8 mouse cellular contexts compared by ENCODE assay signal in genomic region chr19:58627406-58628337, GRCm38 (mm10). TPM values are rescaled to one million over a fixed set of nuclear protein-coding genes. Genes with fewer than 3 reads are reported as not detected.
A peak's percentile ranks its signal among the peaks of the same experiment; 100 is the strongest.
DNase-seq lines count a peak whose midpoint lies in the region; ATAC-seq and TF ChIP-seq lines count a peak whose summit lies in the region.

No protein-coding gene starts in this region.

- H3K4me3 ChIP-seq in forebrain, embryonic 14.5 days (ENCODE audit: low read depth, low read length) = no peak overlapping the region
- no peak overlapping the region for H3K4me3 ChIP-seq in forebrain, embryonic 11.5 days (ENCODE audit: low read depth, low read length)
- no peak overlapping the region for H3K4me3 ChIP-seq in hindbrain, embryonic 16.5 days (ENCODE audit: low read length)
- 0 out of 2 replicates have a peak overlapping the region, but pooled peaks have one; percentile 13 for H3K4me3 ChIP-seq in lung, embryonic 16.5 days (ENCODE audit: low read length)
- no peak overlapping the region; the same call in 1 of the 2 replicates for H3K4me3 ChIP-seq in stomach, postnatal 0 days (ENCODE audit: low read depth, low read length)

- H3K9ac ChIP-seq in forebrain, embryonic 14.5 days (ENCODE audit: low read length) = no peak overlapping the region
- H3K9ac ChIP-seq in forebrain, embryonic 11.5 days (ENCODE audit: low read length) = no peak overlapping the region
- no peak overlapping the region for H3K9ac ChIP-seq in hindbrain, embryonic 16.5 days (ENCODE audit: low read depth, low read length)
- peak overlapping the region; percentile 39; the same call in 1 of the 2 replicates for H3K9ac ChIP-seq in lung, embryonic 16.5 days (ENCODE audit: low read length)
- no peak overlapping the region for H3K9ac ChIP-seq in stomach, postnatal 0 days (ENCODE audit: low read length)

- TF ChIP-seq CTCF in stomach, postnatal 0 days (IDR thresholded peaks at IDR 0.05; ENCODE audit: low read depth) = peak; percentile 73

- no peak for ATAC-seq in forebrain, embryonic 14.5 days
- ATAC-seq in forebrain, embryonic 11.5 days (replicated peaks; ENCODE audit: low FRiP score) = no peak
- ATAC-seq in hindbrain, embryonic 16.5 days = no peak
- ATAC-seq in lung, embryonic 16.5 days (ENCODE audit: low read depth) = peak; percentile 34; the same call in 1 of the 2 replicates
- ATAC-seq in stomach, postnatal 0 days (ENCODE audit: low FRiP score, low TSS enrichment) = 0 out of 2 replicates have a peak, but pooled peaks have one; percentile 6
- no peak; the same call in 1 of the 2 replicates for ATAC-seq in megakaryocyte-erythroid progenitor cell, adult 5-6 weeks (replicated peaks; ENCODE audit: low FRiP score, low TSS enrichment, poor library complexity, severe bottlenecking)

- 37% methylated on average over 22 of the region's 22 CpGs for WGBS in forebrain, embryonic 14.5 days
- 45% methylated on average over 22 of the region's 22 CpGs for WGBS in forebrain, embryonic 11.5 days
- 41% methylated on average over 22 of the region's 22 CpGs for WGBS in hindbrain, embryonic 16.5 days
- whole genome bisulfite sequencing in lung, embryonic 16.5 days = 33% methylated on average over 22 of the region's 22 CpGs
- WGBS in stomach, postnatal 0 days = 33% methylated on average over 22 of the region's 22 CpGs

- H3K4me2 ChIP-seq in forebrain, embryonic 14.5 days (ENCODE audit: low read length) = no peak overlapping the region
- no peak overlapping the region for H3K4me2 ChIP-seq in forebrain, embryonic 11.5 days (ENCODE audit: low read depth, low read length, severe bottlenecking)
- peak overlapping the region; percentile 25; the same call in 1 of the 2 replicates for H3K4me2 ChIP-seq in hindbrain, embryonic 16.5 days (ENCODE audit: low read length)
- peak overlapping the region; percentile 44 for H3K4me2 ChIP-seq in lung, embryonic 16.5 days (ENCODE audit: low read depth, low read length)
- peak overlapping the region; percentile 45 for H3K4me2 ChIP-seq in stomach, postnatal 0 days (replicated peaks; ENCODE audit: low read depth)

- no peak overlapping the region for H3K27ac ChIP-seq in forebrain, embryonic 14.5 days (ENCODE audit: low read depth, low read length)
- no peak overlapping the region for H3K27ac ChIP-seq in forebrain, embryonic 11.5 days (ENCODE audit: low read depth, low read length)
- no peak overlapping the region for H3K27ac ChIP-seq in hindbrain, embryonic 16.5 days (ENCODE audit: low read depth, low read length)
- no peak overlapping the region for H3K27ac ChIP-seq in lung, embryonic 16.5 days (ENCODE audit: low read length)
- H3K27ac ChIP-seq in stomach, postnatal 0 days (replicated peaks) = no peak overlapping the region

- DNase-seq in forebrain, embryonic 14.5 days (ENCODE audit: low spot score) = peak; percentile 78
- DNase-seq in forebrain, embryonic 11.5 days (ENCODE audit: low spot score) = no peak
- peak; percentile 35 for DNase-seq in A20 (ENCODE audit: low read depth, low spot score)
- DNase-seq in embryo, embryonic 10 days (ENCODE audit: low spot score) = peak; percentile 54
- peak; percentile 31 for DNase-seq in stomach, postnatal 0 days (ENCODE audit: low spot score)

- no peaks in the 10 kb centered on the region for H3K27me3 ChIP-seq in forebrain, embryonic 14.5 days (replicated peaks; ENCODE audit: control insufficient read depth, insufficient read depth, low read length)
- no peaks in the 10 kb centered on the region for H3K27me3 ChIP-seq in forebrain, embryonic 11.5 days (ENCODE audit: control insufficient read depth, insufficient read depth, low read length)
- no peaks in the 10 kb centered on the region for H3K27me3 ChIP-seq in hindbrain, embryonic 16.5 days (replicated peaks; ENCODE audit: control insufficient read depth, insufficient read depth, low read length)
- no peaks in the 10 kb centered on the region for H3K27me3 ChIP-seq in lung, embryonic 16.5 days (ENCODE audit: control insufficient read depth, insufficient read depth, low read depth, low read length)
- H3K27me3 ChIP-seq in stomach, postnatal 0 days (ENCODE audit: control insufficient read depth, insufficient read depth, low read length) = no peaks in the 10 kb centered on the region

- no peaks in the 10 kb centered on the region for H3K9me3 ChIP-seq in forebrain, embryonic 14.5 days (replicated peaks; ENCODE audit: control insufficient read depth, low read length)
- H3K9me3 ChIP-seq in forebrain, embryonic 11.5 days (ENCODE audit: control insufficient read depth, low read length) = no peaks in the 10 kb centered on the region
- no peaks in the 10 kb centered on the region for H3K9me3 ChIP-seq in hindbrain, embryonic 16.5 days (ENCODE audit: control insufficient read depth, low read length)
- H3K9me3 ChIP-seq in lung, embryonic 16.5 days (ENCODE audit: control insufficient read depth, low read length) = no peaks in the 10 kb centered on the region
- H3K9me3 ChIP-seq in stomach, postnatal 0 days (ENCODE audit: control insufficient read depth, low read length) = no peaks in the 10 kb centered on the region

- no peaks in the 10 kb centered on the region for H3K4me1 ChIP-seq in forebrain, embryonic 14.5 days (ENCODE audit: control insufficient read depth, insufficient read depth, low read length)
- H3K4me1 ChIP-seq in forebrain, embryonic 11.5 days (replicated peaks; ENCODE audit: control insufficient read depth, insufficient read depth, low read length) = no peaks in the 10 kb centered on the region
- H3K4me1 ChIP-seq in hindbrain, embryonic 16.5 days (ENCODE audit: control insufficient read depth, insufficient read depth, low read depth, low read length) = no peaks in the 10 kb centered on the region
- no peaks in the 10 kb centered on the region for H3K4me1 ChIP-seq in lung, embryonic 16.5 days (replicated peaks; ENCODE audit: control insufficient read depth, insufficient read depth, low read length)
- no peaks in the 10 kb centered on the region for H3K4me1 ChIP-seq in stomach, postnatal 0 days (replicated peaks; ENCODE audit: control insufficient read depth, insufficient read depth)

- no peak for TF ChIP-seq EP300 in stomach, postnatal 0 days (optimal IDR thresholded peaks at IDR 0.05)

- no peaks in the 10 kb centered on the region for H3K36me3 ChIP-seq in forebrain, embryonic 14.5 days (ENCODE audit: control insufficient read depth, insufficient read depth, low read length)
- H3K36me3 ChIP-seq in forebrain, embryonic 11.5 days (ENCODE audit: control insufficient read depth, insufficient read depth, low read length) = no peaks in the 10 kb centered on the region
- no peaks in the 10 kb centered on the region for H3K36me3 ChIP-seq in hindbrain, embryonic 16.5 days (ENCODE audit: control insufficient read depth, insufficient read depth, low read length)
- H3K36me3 ChIP-seq in lung, embryonic 16.5 days (ENCODE audit: control insufficient read depth, insufficient read depth, low read length) = no peaks in the 10 kb centered on the region
- no peaks in the 10 kb centered on the region for H3K36me3 ChIP-seq in stomach, postnatal 0 days (ENCODE audit: control insufficient read depth, insufficient read depth, low read length)

RNA-seq across cellular contexts. Expression of gene Pnlip, which starts 24.6 kb away (rescaled TPM):
- 0.46 and 0.64 TPM in 2 replicates for polyA plus RNA-seq in forebrain, embryonic 14.5 days (2014; fragmentation: Nextera tagmentation; extraction: Ambion mirVana)
- not detected in 2 replicates for polyA plus RNA-seq in forebrain, embryonic 11.5 days (2014; fragmentation: Nextera tagmentation; extraction: Ambion mirVana)
- polyA plus RNA-seq in hindbrain, embryonic 16.5 days (2015; fragmentation: Nextera tagmentation; extraction: Ambion mirVana) = 1.5 and 2.4 TPM in 2 replicates
- not detected in 2 replicates for polyA plus RNA-seq in lung, embryonic 16.5 days (2015; fragmentation: Nextera tagmentation; extraction: Ambion mirVana)
- polyA plus RNA-seq in stomach, postnatal 0 days (2015; fragmentation: Nextera tagmentation; extraction: Ambion mirVana) = 0.11 and 0.24 TPM in 2 replicates
- total RNA-seq in megakaryocyte-erythroid progenitor cell, adult 5-6 weeks (2014; fragmentation: Nextera tagmentation) = not detected in 2 replicates
- total RNA-seq in megakaryocyte-erythroid progenitor cell, adult 5-6 weeks (2017) = not detected in 2 replicates

Comparison
In these comparisons a context has a peak if more than half of its experiments do, and no peak if none do; other contexts are left out.
1. ATAC-seq: peak in lung, embryonic 16.5 days (single experiment) and stomach, postnatal 0 days (single experiment); none in forebrain, embryonic 14.5 days (single experiment), forebrain, embryonic 11.5 days (single experiment), hindbrain, embryonic 16.5 days (single experiment) and megakaryocyte-erythroid progenitor cell, adult 5-6 weeks (single experiment).
2. H3K4me2 ChIP-seq: peak in hindbrain, embryonic 16.5 days (single experiment), lung, embryonic 16.5 days (single experiment) and stomach, postnatal 0 days (single experiment); none in forebrain, embryonic 14.5 days (single experiment) and forebrain, embryonic 11.5 days (single experiment).